Mouse (Mus musculus) thymus, adult 2 months (tissue): ENCODE measurements around the gene Asgr2. TPM values are rescaled to one million over a fixed set of nuclear protein-coding genes. Genes with fewer than 3 reads are reported as not detected.
"Not testable (repeated sequence)": the region's sequence is repeated elsewhere in the genome, so short reads cannot be mapped to it uniquely, and the experiment has no call there.

Experiments used
- DNase-seq: peaks from one replicate; pipeline ENCODE4 v3.0.0; 2021
- H3K27ac ChIP-seq: fragments of 200-500 bp; 2 replicates; pipeline ENCODE4 v1.5.1; 2012; ENCODE audit warnings: low read length, control low read depth; ENCODE audit not compliant: control insufficient read depth, insufficient read depth
- H3K27me3 ChIP-seq: fragments of 200-500 bp; 2 replicates; pipeline ENCODE4 v1.6.1; 2012; ENCODE audit warnings: mild to moderate bottlenecking, low read length, moderate library complexity, mixed read lengths; ENCODE audit not compliant: control insufficient read depth, insufficient read depth
- H3K36me3 ChIP-seq: fragments of 200-500 bp; 2 replicates; pipeline ENCODE4 v1.6.1; 2012; ENCODE audit warnings: mild to moderate bottlenecking, low read length, moderate library complexity; ENCODE audit not compliant: control insufficient read depth, insufficient read depth
- H3K4me1 ChIP-seq: fragments of 200-500 bp; replicated peaks from 2 replicates; pipeline ENCODE4 v1.6.1; 2012; ENCODE audit warnings: low read length; ENCODE audit not compliant: control insufficient read depth, insufficient read depth
- H3K4me3 ChIP-seq: fragments of 200-500 bp; 2 replicates; pipeline ENCODE4 v1.5.1; 2012; ENCODE audit warnings: mild to moderate bottlenecking, low read length, control low read depth, moderate library complexity; ENCODE audit not compliant: control insufficient read depth, insufficient read depth
- CTCF ChIP-seq: fragments of 200-500 bp; IDR thresholded peaks from 2 replicates; pipeline ENCODE4 v1.5.1; 2012; ENCODE audit warnings: mild to moderate bottlenecking, control low read depth, low read length, moderate library complexity, borderline replicate concordance; ENCODE audit not compliant: control insufficient read depth, poor library complexity, insufficient read depth; ENCODE audit errors: extremely low read depth
- POLR2A ChIP-seq: fragments of 200-500 bp; IDR thresholded peaks from 2 replicates; pipeline ENCODE4 v1.6.1; 2012; ENCODE audit warnings: mild to moderate bottlenecking, low read length, control low read depth, moderate library complexity; ENCODE audit not compliant: control insufficient read depth, poor library complexity, insufficient read depth; ENCODE audit errors: extremely low read depth
- WGBS: fragments of 180-500 bp; shearing (Covaris S2); methylation state at CpG from one replicate; pipeline ENCODE4 v1.1.7; 2018; 5-methylcytosine and 5-hydroxymethylcytosine counted together
- polyA plus RNA-seq: library from polyadenylated mRNA; depleted of rRNA; stranded (reverse); fragments of >200 nt; gene quantifications from 2 replicates; pipeline ENCODE4 v1.2.3, GENCODE M21; 2012

Asgr2 gene
- polyA plus RNA-seq, 1 experiment, result 0.65 TPM

DNA sequence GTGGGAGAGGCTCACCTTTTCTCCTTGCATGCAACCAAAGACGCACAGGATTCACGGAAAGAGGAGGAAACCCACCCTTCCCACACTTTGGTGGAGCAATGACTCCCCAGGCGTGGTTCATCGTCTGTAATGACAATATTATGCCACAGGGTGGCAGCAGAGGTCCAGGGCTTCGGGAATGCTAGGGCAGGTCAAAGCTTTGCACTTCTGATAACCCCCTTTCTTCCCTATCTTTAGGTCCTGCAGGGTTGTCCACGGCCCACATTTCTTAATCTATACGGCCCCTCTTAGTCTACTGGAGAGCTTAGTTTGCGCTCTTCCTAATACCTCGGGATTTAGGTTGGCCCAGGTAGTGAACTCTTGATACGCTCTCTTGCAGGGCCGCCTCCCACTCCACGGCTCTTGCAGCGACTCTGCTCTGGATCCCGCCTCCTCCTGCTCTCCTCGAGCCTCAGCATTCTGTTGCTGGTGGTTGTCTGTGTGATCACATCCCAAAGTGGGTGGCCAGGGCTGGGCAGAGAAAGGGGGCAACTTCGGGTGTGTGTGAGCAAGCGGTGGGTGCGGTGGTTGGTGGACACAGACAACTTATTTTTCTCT is 36.7 kb upstream of the Asgr2 start:
- no peak overlapping the region for H3K27ac ChIP-seq
- TF ChIP-seq CTCF (peak; percentile 72; the same call in 1 of the 2 replicates), POLR2A (no peak)
- H3K36me3 ChIP-seq, result no peaks in the 10 kb centered on the region
- WGBS, result 38% methylated on average over 18 of the region's 18 CpGs
- H3K27me3 ChIP-seq, result no peaks in the 10 kb centered on the region
- DNase-seq, result peak; percentile 82
- no peak overlapping the region for H3K4me3 ChIP-seq
- no peaks in the 10 kb centered on the region for H3K4me1 ChIP-seq

DNA sequence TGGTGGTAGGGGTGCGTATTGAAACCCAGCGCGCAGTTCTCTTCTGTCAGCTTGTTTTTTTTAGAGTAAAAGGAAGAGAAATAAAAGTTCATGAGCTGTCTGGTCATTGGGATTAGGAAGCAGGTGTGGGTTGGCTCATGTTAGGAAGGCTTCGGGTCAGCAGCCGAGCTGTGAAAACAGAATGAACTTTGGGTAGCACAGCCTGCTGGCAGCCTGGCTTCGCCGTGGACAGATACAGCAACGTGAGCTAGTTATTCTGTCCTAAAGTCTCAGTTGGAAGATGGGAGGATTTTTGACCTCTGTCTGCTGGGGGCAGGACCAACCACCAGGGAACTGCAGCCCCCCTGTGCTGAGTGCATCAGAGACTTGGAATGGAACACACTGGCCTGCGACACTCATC is 34.6 kb upstream of the Asgr2 start:
- no peaks in the 10 kb centered on the region for H3K27me3 ChIP-seq
- no peaks in the 10 kb centered on the region for H3K4me1 ChIP-seq
- H3K36me3 ChIP-seq, result no peaks in the 10 kb centered on the region
- no peak overlapping the region for H3K27ac ChIP-seq
- WGBS, result 95% methylated on average over 9 of the region's 9 CpGs
- DNase-seq, result no peak
- H3K4me3 ChIP-seq, result no peak overlapping the region
- TF ChIP-seq POLR2A (no peak), CTCF (no peak)

DNA sequence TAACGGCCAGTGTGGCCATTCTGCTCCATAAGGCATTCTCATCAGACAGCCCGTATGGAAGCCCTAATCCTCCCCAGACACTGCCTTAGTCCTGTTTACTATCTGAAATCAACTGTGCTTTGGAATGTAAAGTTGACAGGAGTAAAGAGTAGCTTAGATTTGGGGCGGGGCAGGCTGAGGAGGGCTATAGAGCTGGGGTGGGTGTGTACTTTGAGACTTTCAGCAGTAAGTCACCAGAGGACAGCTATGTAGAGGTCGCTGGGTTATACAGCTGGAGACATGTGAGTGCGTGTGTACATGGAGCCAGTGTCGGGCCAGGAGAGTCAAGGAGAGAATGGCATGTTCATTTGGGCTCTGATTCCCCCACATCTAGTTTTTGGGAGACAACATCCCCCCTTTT is 32.5 kb upstream of the Asgr2 start:
- TF ChIP-seq POLR2A (no peak), CTCF (no peak)
- H3K36me3 ChIP-seq, result no peaks in the 10 kb centered on the region
- no peak overlapping the region for H3K27ac ChIP-seq
- H3K4me3 ChIP-seq, result no peak overlapping the region
- no peaks in the 10 kb centered on the region for H3K4me1 ChIP-seq
- whole genome bisulfite sequencing, result 87% methylated on average over 6 of the region's 6 CpGs
- no peak for DNase-seq
- H3K27me3 ChIP-seq, result no peaks in the 10 kb centered on the region

DNA sequence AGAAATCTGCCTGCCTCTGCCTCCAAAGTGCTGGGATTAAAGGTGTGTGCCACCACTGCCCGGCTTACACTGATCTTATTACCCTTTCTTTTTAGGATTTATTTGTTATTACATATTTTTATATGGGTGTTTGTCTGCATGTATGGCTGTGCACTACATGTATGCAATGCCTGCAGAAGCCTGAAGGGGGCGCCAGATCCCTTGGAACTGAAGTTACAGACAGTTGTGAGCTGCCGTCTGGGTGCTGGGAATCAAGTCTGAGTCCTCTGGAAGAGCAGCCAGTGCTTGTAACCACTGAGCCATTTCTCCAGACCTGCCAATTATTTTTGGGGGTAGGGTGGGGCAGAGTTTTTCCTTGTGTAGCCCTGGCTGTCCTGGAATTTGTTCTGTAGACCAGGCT is 29.4 kb upstream of the Asgr2 start:
- TF ChIP-seq CTCF (no peak), POLR2A (no peak)
- whole genome bisulfite sequencing, result 76% methylated on average over 3 of the region's 3 CpGs
- Histone ChIP-seq H3K36me3 (no peaks in the 10 kb centered on the region), H3K27ac (no peak overlapping the region), H3K4me1 (no peaks in the 10 kb centered on the region), H3K4me3 (no peak overlapping the region), H3K27me3 (no peaks in the 10 kb centered on the region)
- no peak for DNase-seq

DNA sequence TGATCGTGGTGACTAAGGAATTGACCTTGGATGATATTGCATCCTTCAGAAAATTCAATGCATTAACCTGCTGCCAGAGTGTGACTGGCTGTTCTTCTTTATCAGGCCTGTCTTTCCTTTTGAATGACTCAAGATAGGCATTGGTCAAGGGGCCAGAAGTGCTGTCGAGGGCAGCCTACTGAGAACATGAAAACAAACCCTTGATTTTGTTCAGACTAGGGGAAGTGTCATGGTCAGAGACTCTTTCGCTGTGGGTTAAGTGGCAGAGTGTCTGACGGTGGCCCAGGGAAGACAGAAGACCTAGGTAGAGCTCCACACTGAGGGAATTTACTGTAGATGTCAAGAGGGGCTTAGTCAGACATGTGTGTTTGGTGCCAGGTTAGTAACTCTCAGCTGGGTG is 25.7 kb upstream of the Asgr2 start:
- no peaks in the 10 kb centered on the region for H3K36me3 ChIP-seq
- WGBS, result 74% methylated on average over 4 of the region's 4 CpGs
- no peaks in the 10 kb centered on the region for H3K27me3 ChIP-seq
- H3K4me1 ChIP-seq, result no peaks in the 10 kb centered on the region
- no peak for DNase-seq
- TF ChIP-seq POLR2A, result no peak
- TF ChIP-seq CTCF, result no peak
- H3K27ac ChIP-seq, result no peak overlapping the region
- no peak overlapping the region for H3K4me3 ChIP-seq

DNA sequence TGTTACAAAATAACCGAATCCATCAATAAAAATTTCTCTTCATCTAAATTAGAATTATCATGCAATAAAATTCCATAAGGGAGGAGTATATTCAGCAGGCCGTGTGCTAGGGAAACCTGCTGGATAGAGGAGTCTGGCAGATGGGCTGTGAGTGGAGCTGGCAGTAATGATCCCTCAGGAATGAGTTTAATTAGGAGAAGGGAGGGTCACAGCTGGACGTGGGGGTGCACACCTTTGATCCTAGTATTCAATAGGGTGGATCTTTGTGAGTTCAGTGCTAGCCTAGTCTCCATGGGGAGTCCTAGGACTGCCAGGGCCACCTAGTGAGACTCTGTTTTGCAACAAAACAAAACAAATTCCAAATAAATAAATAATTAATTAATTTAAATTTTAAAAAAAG is 24.2 kb upstream of the Asgr2 start:
- H3K4me3 ChIP-seq, result no peak overlapping the region
- H3K36me3 ChIP-seq, result no peaks in the 10 kb centered on the region
- H3K4me1 ChIP-seq, result no peaks in the 10 kb centered on the region
- TF ChIP-seq CTCF (no peak), POLR2A (no peak)
- H3K27me3 ChIP-seq, result no peaks in the 10 kb centered on the region
- H3K27ac ChIP-seq, result no peak overlapping the region
- 92% methylated on average over 3 of the region's 3 CpGs for WGBS
- DNase-seq, result no peak

DNA sequence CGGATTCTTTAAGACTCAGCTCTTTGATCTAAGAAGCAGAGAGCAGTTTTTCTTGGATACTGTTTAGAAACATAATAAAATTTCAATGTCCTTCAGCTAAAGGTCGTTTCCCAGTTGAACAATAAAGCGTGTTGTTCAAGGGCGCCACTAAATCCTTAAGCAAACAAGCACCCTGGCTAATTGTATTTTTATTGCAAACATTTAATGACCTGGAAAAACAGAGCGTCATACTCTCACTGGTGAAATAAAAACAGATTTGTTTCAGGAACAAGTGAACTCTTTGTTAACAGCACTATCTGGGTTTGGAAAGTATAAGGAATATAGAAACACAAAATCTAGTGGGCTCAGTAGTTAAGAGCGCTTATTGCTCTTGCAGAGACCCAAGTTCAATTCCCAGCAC is 22.4 kb upstream of the Asgr2 start:
- Histone ChIP-seq H3K27me3 (no peaks in the 10 kb centered on the region), H3K36me3 (no peaks in the 10 kb centered on the region), H3K4me3 (no peak overlapping the region), H3K4me1 (no peaks in the 10 kb centered on the region), H3K27ac (no peak overlapping the region)
- TF ChIP-seq POLR2A (no peak), CTCF (no peak)
- WGBS, result 89% methylated on average over 6 of the region's 6 CpGs
- no peak for DNase-seq

DNA sequence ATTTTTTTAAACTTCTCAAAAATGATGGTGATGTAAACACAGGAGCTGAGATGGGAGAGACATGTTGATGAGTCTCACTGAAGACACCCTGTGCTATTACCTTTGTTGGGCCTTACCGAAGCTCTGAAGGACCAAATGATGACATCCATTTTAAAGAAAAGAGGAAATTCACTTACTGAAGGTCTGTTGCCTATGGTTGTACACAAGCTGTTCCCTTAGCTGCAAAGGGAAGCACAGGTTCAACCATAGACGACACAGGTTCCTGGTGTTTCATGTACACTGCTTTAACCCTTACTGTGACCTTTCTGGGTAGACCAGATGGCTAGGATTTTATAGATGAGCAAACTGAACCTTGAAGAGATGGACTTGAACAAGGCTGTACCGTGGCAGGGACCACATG is 21.8 kb upstream of the Asgr2 start:
- H3K4me3 ChIP-seq, H3K27ac ChIP-seq, H3K27me3 ChIP-seq, H3K4me1 ChIP-seq, DNase-seq, H3K36me3 ChIP-seq: not testable (repeated sequence)
- WGBS, result 40% methylated on average over 3 of the region's 3 CpGs
